Mouse (Mus musculus) ovary, postnatal 10 days (tissue): ENCODE measurements around the gene Maats1.
"Not testable (repeated sequence)": the region's sequence is repeated elsewhere in the genome, so short reads cannot be mapped to it uniquely, and the experiment has no call there.

ENCODE experiments used
- DNase-seq: peaks from one replicate; pipeline ENCODE4 v3.0.0; 2022; ENCODE audit warnings: low spot score

Maats1 gene

GRCm38 (mm10) chr16:38348217-38348761 is 6.3 kb upstream of the Maats1 start:
- no peak for DNase-seq

GRCm38 (mm10) chr16:38347588-38347987 is 5.6 kb upstream of the Maats1 start:
- no peak for DNase-seq

- peak; percentile 61 for DNase-seq
Observed at GRCm38 (mm10) chr16:38346529-38347325, 4.8 kb upstream of the Maats1 start, which contains the start of the genes Cox17 and Gm21987. Gene Cox17 (plus strand): TSS chr16:38346991. Gene Gm21987 (plus strand): TSS chr16:38347040.

- DNase-seq: no peak
Observed at GRCm38 (mm10) chr16:38344941-38345725, 3.2 kb upstream of the Maats1 start.

- DNase-seq: not testable (repeated sequence)
Observed at GRCm38 (mm10) chr16:38338077-38338476, 3.9 kb downstream of the Maats1 start.

- DNase-seq: no peak
Observed at GRCm38 (mm10) chr16:38334431-38334830, 7.5 kb downstream of the Maats1 start.

GRCm38 (mm10) chr16:38329340-38329739 is 12.6 kb downstream of the Maats1 start:
- DNase-seq: no peak

- DNase-seq: no peak
Observed at GRCm38 (mm10) chr16:38326778-38327397, 15.1 kb downstream of the Maats1 start.

GRCm38 (mm10) chr16:38324311-38324710 is 17.6 kb downstream of the Maats1 start:
- DNase-seq: no peak

- no peak for DNase-seq
Observed at GRCm38 (mm10) chr16:38321452-38321935, 20.4 kb downstream of the Maats1 start.

- no peak for DNase-seq
Observed at GRCm38 (mm10) chr16:38319087-38319486, 22.9 kb downstream of the Maats1 start.

- DNase-seq: no peak
Observed at GRCm38 (mm10) chr16:38318492-38318891, 23.5 kb downstream of the Maats1 start.

- no peak for DNase-seq
Observed at GRCm38 (mm10) chr16:38308195-38308594, 33.7 kb downstream of the Maats1 start.

- DNase-seq: no peak
Observed at GRCm38 (mm10) chr16:38307651-38308050, 34.3 kb downstream of the Maats1 start.

- no peak for DNase-seq
Observed at GRCm38 (mm10) chr16:38307221-38307605, 34.7 kb downstream of the Maats1 start.

- DNase-seq: no peak
Observed at GRCm38 (mm10) chr16:38306571-38307220, 35.2 kb downstream of the Maats1 start.

- no peak for DNase-seq
Observed at GRCm38 (mm10) chr16:38304460-38305194, 37.3 kb downstream of the Maats1 start.

- no peak for DNase-seq
Observed at GRCm38 (mm10) chr16:38302367-38302766, 39.6 kb downstream of the Maats1 start.

GRCm38 (mm10) chr16:38298410-38298809 is 43.5 kb downstream of the Maats1 start:
- no peak for DNase-seq

GRCm38 (mm10) chr16:38295349-38295930 is 46.5 kb downstream of the Maats1 start:
- DNase-seq: no peak
